Mouse (Mus musculus) WW6 (cell line): ENCODE results near the gene Izumo1r.
A peak's percentile ranks its signal among the peaks of the same experiment; 100 is the strongest.

Experiments
- DNase-seq: peaks from one replicate; pipeline ENCODE4 v3.0.0-alpha.2; 2013; ENCODE audit warnings: low read depth, low spot score

Gene Izumo1r

GRCm38 (mm10) chr9:14870377-14870776, 33.4 kb downstream of the Izumo1r start:
- DNase-seq, result no peak

GRCm38 (mm10) chr9:14868326-14868725, 35.4 kb downstream of the Izumo1r start:
- DNase-seq, result no peak

GRCm38 (mm10) chr9:14866957-14867356, 36.8 kb downstream of the Izumo1r start:
- DNase-seq, result no peak

DNA sequence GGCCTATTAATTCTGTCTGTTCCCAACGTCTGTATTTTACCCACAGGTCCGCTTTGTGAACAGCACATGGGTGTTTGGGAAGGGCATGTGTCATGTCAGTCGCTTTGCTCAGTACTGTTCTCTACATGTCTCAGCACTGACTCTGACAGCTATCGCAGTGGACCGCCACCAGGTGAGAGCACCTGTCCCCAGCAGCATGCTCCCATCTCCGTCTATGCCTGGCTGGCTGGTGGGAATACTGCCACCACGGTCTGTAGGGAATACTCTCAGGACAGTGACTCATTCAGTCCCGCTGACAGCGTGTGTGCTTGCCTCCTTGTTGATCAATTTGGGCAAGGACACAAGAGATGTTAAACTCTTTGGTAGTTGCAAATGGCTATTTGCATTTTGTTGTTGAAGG, 39.0 kb downstream of the Izumo1r start:
- no peak for DNase-seq

DNA sequence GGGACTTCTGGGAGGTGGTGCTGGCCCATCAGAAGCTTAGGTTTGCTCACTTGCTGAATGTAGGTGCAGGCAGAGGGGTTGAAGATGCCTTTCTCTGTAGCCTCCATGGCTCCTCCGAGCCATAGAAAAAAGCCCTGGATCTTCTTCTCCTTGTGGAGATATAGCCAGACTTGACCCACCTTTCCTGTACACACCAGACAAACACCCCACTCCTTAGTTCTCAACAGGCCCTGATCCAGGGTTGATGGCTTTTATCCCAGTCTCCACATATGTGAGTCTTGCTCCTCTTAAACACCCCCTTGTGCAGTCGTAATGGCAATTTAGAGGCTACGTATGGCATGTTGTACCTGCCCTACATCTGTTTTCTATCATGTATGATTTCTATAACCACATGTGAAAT, 40.6 kb downstream of the Izumo1r start:
- DNase-seq, result no peak

- no peak for DNase-seq
These were observed 43.7 kb downstream of the Izumo1r start, which contains the start of gene Gpr83 for GRCm38 (mm10) chr9:14859868-14860639. TSS of gene Gpr83 (plus strand) at chr9:14860210.

DNA sequence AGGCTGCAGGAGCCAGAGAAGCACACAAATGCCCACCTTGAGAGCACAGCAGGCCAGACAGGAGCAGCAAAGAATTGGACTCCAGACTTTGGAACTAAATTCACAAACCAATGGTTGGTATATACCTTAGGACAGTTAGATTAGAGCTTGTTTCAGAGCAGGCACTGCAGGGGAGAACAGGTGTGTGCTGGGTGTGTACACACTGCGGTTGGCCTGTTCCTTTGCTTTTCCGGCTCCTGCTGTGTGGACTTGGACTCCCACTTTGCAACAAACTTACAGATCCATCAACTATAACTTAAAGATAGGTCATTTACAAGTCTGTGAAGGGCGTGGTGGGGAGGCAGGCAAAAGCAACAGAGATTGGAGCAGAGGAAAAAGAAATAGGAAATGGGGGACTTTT, 45.0 kb downstream of the Izumo1r start:
- no peak for DNase-seq

DNA sequence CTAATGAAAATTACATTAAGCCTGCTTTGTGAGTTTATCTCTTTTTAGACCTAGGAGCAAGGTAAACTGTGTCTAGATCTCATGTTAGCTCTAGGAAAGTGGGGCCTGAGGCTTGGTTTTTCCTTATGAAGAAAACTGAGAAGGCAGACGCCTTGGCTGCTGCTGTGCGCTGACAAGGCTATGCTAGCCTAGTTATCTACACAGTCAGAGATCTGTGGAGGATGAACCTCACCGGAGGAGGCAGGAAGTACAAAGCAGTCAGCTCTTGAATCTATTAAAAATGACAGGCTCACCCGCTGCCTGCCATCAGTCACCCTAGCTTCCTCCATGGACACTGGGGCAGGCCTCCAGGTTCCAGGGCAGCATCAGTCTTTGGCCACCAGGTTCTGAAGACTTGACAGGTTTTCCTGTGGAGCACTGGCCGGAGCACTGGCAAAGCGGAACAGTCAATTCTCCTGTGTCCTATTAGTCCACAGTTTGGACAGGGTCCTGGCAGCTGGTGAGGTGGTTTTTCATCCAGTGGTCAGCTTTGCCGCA, 45.5 kb downstream of the Izumo1r start:
- no peak for DNase-seq

- no peak for DNase-seq
These were observed 46.7 kb downstream of the Izumo1r start for GRCm38 (mm10) chr9:14856922-14857654.

GRCm38 (mm10) chr9:14854585-14854984, 49.2 kb downstream of the Izumo1r start:
- no peak for DNase-seq

GRCm38 (mm10) chr9:14848267-14848935, 55.3 kb downstream of the Izumo1r start:
- DNase-seq, result no peak

GRCm38 (mm10) chr9:14846428-14846827, 57.3 kb downstream of the Izumo1r start:
- DNase-seq, result peak; percentile 47

DNA sequence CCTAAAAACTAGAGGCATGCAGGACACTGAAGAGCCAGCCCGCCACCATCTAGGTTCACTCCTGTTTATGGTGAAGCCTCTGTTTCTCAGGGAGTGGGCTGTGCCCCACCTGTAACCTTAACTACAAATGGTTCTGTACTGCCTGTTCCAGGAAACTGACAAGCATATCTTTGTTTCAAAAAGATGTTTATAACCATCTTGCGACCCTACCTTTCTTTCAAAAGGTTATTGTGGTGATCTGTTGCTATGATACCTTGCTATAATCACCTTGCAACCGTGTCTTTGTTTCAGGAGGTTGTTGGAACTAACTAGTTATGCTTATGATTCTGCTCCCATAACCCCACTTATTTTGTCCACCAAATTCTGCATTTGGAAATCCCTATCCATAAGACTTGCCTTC, 59.8 kb downstream of the Izumo1r start:
- no peak for DNase-seq

DNA sequence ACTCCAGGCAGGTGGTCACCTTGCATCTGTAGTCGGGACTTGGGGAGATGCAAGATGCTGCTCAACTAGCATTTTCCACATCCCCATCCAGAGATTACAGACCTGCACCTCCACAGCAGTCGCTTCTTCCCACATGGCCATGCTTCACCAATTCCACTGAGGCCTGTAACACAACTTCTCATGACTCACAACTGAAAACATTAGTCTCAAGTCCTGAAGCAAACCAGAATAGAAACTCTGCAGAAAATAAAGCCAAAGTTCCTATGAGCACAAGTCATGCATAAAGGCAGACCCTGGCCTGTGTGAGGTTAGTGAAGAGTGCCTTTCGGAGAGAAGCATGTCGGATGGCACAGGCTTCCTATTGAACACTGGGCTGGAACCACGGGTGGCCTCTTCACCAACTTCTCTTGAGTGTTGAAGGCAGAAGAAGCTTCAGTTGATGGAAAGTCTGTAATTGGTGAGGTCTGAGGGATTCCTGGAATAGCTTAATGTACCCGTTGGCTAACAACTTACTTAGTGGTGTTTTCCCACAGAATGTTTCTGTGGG, 60.4 kb downstream of the Izumo1r start:
- no peak for DNase-seq

- no peak for DNase-seq
These were observed 61.6 kb downstream of the Izumo1r start for GRCm38 (mm10) chr9:14841878-14842761.

- no peak for DNase-seq
These were observed 63.8 kb downstream of the Izumo1r start for GRCm38 (mm10) chr9:14839970-14840369.

DNA sequence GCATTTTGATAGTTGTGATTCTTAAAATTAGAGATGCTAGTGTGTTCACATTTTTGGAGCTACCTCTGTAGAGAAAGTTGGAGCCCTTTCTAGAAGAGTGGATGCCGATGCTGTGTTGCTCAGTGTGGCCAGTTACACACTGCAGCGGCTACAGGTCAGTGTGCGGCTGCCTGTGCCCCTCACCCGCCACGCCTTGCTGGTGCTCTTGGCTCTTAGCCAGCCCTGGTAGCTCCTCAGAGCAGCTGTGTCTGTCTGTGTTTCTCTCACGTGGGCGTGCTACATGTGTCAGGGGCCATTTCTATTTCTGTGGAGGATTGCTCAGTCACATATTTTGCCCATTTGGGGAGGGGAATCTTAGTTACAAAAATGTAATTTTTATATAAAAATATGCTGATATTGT, 64.2 kb downstream of the Izumo1r start:
- DNase-seq, result no peak
